8 mouse cellular contexts compared by ENCODE assay signal in genomic region chr7:126975893-126975949, GRCm38 (mm10). TPM values are rescaled to one million over a fixed set of nuclear protein-coding genes. Genes with fewer than 3 reads are reported as not detected.
DNase-seq lines count a peak whose midpoint lies in the region; ATAC-seq lines count a peak whose summit lies in the region.

Gene Cdipt, plus strand, starts transcription at chr7:126975914.

- peak within 1 kb of the TSS; percentile 99 for H3K4me3 ChIP-seq in lung, embryonic 16.5 days (ENCODE audit: low read length)
- H3K4me3 ChIP-seq in embryonic facial prominence, embryonic 14.5 days (ENCODE audit: low read depth, low read length), result peak within 1 kb of the TSS; percentile 78
- H3K4me3 ChIP-seq in heart, embryonic 16.5 days (ENCODE audit: low read length), result peak within 1 kb of the TSS; percentile 100
- peak within 1 kb of the TSS; percentile 68 for H3K4me3 ChIP-seq in neural tube, embryonic 14.5 days (ENCODE audit: low read depth, low read length)

- H3K36me3 ChIP-seq in lung, embryonic 16.5 days (ENCODE audit: control insufficient read depth, insufficient read depth, low read length), result peaks cover 9% of the 10 kb centered on the region
- H3K36me3 ChIP-seq in embryonic facial prominence, embryonic 14.5 days (ENCODE audit: control insufficient read depth, insufficient read depth, low read length), result peaks cover 28% of the 10 kb centered on the region
- H3K36me3 ChIP-seq in heart, embryonic 16.5 days (ENCODE audit: control insufficient read depth, insufficient read depth), result peaks cover 24% of the 10 kb centered on the region
- peaks cover 19% of the 10 kb centered on the region for H3K36me3 ChIP-seq in neural tube, embryonic 14.5 days (ENCODE audit: control insufficient read depth, insufficient read depth, low read length)

- H3K9me3 ChIP-seq in lung, embryonic 16.5 days (ENCODE audit: control insufficient read depth, low read length), result no peaks in the 10 kb centered on the region
- H3K9me3 ChIP-seq in embryonic facial prominence, embryonic 14.5 days (ENCODE audit: control insufficient read depth, low read length), result no peaks in the 10 kb centered on the region
- H3K9me3 ChIP-seq in heart, embryonic 16.5 days (replicated peaks; ENCODE audit: control insufficient read depth, low read length), result no peaks in the 10 kb centered on the region
- H3K9me3 ChIP-seq in neural tube, embryonic 14.5 days (ENCODE audit: control insufficient read depth, low read length), result no peaks in the 10 kb centered on the region

- peak within 1 kb of the TSS; percentile 68 for H3K4me2 ChIP-seq in lung, embryonic 16.5 days (ENCODE audit: low read depth, low read length)
- peak within 1 kb of the TSS; percentile 88 for H3K4me2 ChIP-seq in embryonic facial prominence, embryonic 14.5 days (ENCODE audit: low read depth, low read length)
- peak within 1 kb of the TSS; percentile 89 for H3K4me2 ChIP-seq in heart, embryonic 16.5 days (ENCODE audit: low read depth, low read length)
- H3K4me2 ChIP-seq in neural tube, embryonic 14.5 days (ENCODE audit: low read depth, low read length), result peak within 1 kb of the TSS; percentile 87

- no peak for DNase-seq in lung, postnatal 10 days
- no peak for DNase-seq in embryonic facial prominence, embryonic 14.5 days (ENCODE audit: low spot score)
- no peak for DNase-seq in left cerebral cortex, postnatal 4 days
- no peak for DNase-seq in right cerebral cortex, postnatal 10 days (ENCODE audit: low spot score in 2 of 2)
- DNase-seq in ovary, postnatal 36 days (ENCODE audit: low spot score), result no peak

- H3K27ac ChIP-seq in lung, embryonic 16.5 days (ENCODE audit: low read length), result peak within 1 kb of the TSS; percentile 98
- peak within 1 kb of the TSS; percentile 90 for H3K27ac ChIP-seq in embryonic facial prominence, embryonic 14.5 days (replicated peaks; ENCODE audit: low read depth, low read length)
- peak within 1 kb of the TSS; percentile 97 for H3K27ac ChIP-seq in heart, embryonic 16.5 days (ENCODE audit: low read length)
- peak within 1 kb of the TSS; percentile 96 for H3K27ac ChIP-seq in neural tube, embryonic 14.5 days (ENCODE audit: low read depth, low read length)

- peaks cover 7% of the 10 kb centered on the region for H3K4me1 ChIP-seq in lung, embryonic 16.5 days (replicated peaks; ENCODE audit: control insufficient read depth, insufficient read depth, low read length)
- H3K4me1 ChIP-seq in embryonic facial prominence, embryonic 14.5 days (ENCODE audit: control insufficient read depth, insufficient read depth, low read length), result peaks cover 8% of the 10 kb centered on the region
- peaks cover 11% of the 10 kb centered on the region for H3K4me1 ChIP-seq in heart, embryonic 16.5 days (ENCODE audit: control insufficient read depth, insufficient read depth, low read length)
- H3K4me1 ChIP-seq in neural tube, embryonic 14.5 days (ENCODE audit: control insufficient read depth, insufficient read depth, low read length), result 0 out of 2 replicates have a peak, but pooled peaks cover 8% of the 10 kb centered on the region

- ATAC-seq in lung, embryonic 16.5 days (ENCODE audit: low read depth), result no peak
- ATAC-seq in embryonic facial prominence, embryonic 14.5 days (ENCODE audit: low read depth), result no peak
- ATAC-seq in heart, embryonic 16.5 days (replicated peaks; ENCODE audit: extremely low read depth, insufficient read depth, low FRiP score), result no peak
- no peak for ATAC-seq in neural tube, embryonic 14.5 days (ENCODE audit: low read depth)

- WGBS in lung, embryonic 16.5 days, result 0% methylated on average over 1 of the region's 1 CpGs
- WGBS in embryonic facial prominence, embryonic 14.5 days, result 0% methylated on average over 1 of the region's 1 CpGs
- WGBS in heart, embryonic 16.5 days, result 0% methylated on average over 1 of the region's 1 CpGs
- 0% methylated on average over 1 of the region's 1 CpGs for WGBS in neural tube, embryonic 14.5 days

- no peaks in the 10 kb centered on the region for H3K27me3 ChIP-seq in lung, embryonic 16.5 days (ENCODE audit: control insufficient read depth, insufficient read depth, low read depth, low read length)
- no peaks in the 10 kb centered on the region for H3K27me3 ChIP-seq in embryonic facial prominence, embryonic 14.5 days (replicated peaks; ENCODE audit: control insufficient read depth, insufficient read depth, low read length)
- H3K27me3 ChIP-seq in heart, embryonic 16.5 days (ENCODE audit: control insufficient read depth, insufficient read depth, low read length), result no peaks in the 10 kb centered on the region
- H3K27me3 ChIP-seq in neural tube, embryonic 14.5 days (ENCODE audit: control insufficient read depth, insufficient read depth, low read length), result no peaks in the 10 kb centered on the region

- H3K9ac ChIP-seq in lung, embryonic 16.5 days (ENCODE audit: low read length), result peak within 1 kb of the TSS; percentile 99
- peak within 1 kb of the TSS; percentile 89 for H3K9ac ChIP-seq in embryonic facial prominence, embryonic 14.5 days (ENCODE audit: low read depth, low read length)
- H3K9ac ChIP-seq in heart, embryonic 16.5 days (ENCODE audit: low read length), result peak within 1 kb of the TSS; percentile 100
- peak within 1 kb of the TSS; percentile 80 for H3K9ac ChIP-seq in neural tube, embryonic 14.5 days (replicated peaks; ENCODE audit: low read depth, low read length)

- intact Hi-C loops in left cerebral cortex, postnatal 4 days (cut with DNase I), result no loop called here

RNA-seq across cellular contexts. Expression of gene Cdipt, which starts in this region (rescaled TPM):
- polyA plus RNA-seq in lung, embryonic 16.5 days (2015; fragmentation: Nextera tagmentation; extraction: Ambion mirVana), result 119 and 122 TPM in 2 replicates
- polyA plus RNA-seq in embryonic facial prominence, embryonic 14.5 days (2014; fragmentation: Nextera tagmentation; extraction: Ambion mirVana), result 88.0 and 98.2 TPM in 2 replicates
- 85.1 and 89.4 TPM in 2 replicates for polyA plus RNA-seq in heart, embryonic 16.5 days (2015; fragmentation: Nextera tagmentation; extraction: Ambion mirVana)
- total RNA-seq in left cerebral cortex, postnatal 4 days (2021), result 100 to 1,000 TPM in 1 of 2 experiments, 10 to 100 TPM in 1; 92.7 to 104 TPM
- polyA plus RNA-seq in neural tube, embryonic 14.5 days (2014; fragmentation: Nextera tagmentation; extraction: Ambion mirVana), result 105 and 107 TPM in 2 replicates
